Mouse (Mus musculus): ENCODE data around the gene Tenm2.

The Tenm2 gene

DNA sequence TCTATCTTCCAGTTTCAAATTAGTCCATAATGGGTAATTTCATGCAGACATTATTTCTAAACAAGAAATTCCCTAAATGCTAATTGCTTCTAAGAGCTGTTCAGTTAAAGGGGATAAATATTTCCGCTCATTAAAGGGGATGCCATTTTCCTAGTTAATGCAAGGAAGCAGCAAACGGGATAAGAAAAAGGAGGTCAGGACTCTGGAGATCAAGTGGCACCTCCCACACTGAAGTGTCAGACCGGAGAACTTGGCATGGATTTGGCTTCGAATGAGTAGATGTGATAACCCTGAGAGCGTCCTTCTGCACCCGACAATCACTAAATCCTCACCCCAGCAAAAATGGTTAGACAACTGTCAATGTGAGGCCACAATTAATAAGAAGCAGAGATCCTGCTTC lies 781.7 kb downstream of the Tenm2 start:
- no peak for DNase-seq

DNA sequence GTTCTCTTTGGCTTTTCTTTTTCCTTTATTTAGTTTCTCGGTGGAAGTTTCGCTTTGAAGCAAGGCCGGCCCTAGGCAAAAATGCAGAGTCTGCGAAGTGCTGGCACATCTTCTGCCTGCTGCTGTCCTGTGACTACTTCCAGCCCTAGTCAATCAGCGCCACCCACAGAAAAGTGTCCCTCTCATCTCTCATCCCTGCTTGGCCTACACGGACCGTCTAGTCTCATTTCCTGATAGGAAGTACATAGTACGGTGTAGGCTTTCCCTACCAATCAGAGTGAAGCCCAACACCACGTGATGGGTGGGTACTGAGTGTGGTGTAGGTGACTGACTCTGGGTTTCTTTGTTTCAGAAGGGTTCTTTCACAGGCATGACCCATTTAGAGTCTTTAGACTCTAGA lies 783.3 kb downstream of the Tenm2 start:
- DNase-seq = no peak

DNA sequence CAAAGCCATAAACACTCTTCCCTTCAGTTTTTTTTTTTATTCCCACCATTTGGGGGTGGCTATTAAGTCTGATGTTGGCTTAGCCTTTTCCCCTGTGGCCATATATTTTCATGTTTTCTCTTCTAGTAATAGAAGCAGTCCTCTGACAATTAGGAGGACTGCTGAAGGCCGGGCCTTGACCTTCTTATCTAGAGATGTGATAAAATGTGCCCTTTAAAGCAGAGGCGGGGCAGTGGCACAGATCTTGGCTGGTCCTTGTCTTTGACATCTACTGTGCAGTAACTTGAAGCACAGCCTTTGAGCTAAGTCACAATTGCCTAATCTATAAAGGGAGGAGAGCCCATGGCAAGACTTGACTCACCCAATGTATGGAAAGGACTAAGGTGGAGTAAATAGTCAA lies 789.4 kb downstream of the Tenm2 start:
- no peak for DNase-seq

DNA sequence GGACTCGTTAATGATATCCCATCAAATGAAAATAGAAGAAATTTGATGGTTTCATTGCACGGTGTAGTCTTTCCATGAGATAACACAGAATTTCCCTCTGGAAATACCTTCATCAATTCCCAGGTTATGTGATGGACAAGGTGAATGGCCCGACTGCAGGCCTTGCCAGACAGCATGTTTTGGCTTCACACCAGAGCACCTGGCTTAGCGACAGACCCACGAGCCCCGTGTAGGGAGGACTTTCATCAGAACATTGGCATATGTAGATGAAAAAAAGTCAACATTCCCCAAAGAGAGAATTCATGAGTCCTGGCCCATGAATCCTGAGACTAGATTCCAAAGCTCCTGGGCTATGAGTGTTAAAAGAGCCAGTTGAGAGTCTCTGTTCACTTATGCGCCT lies 791.9 kb downstream of the Tenm2 start:
- no peak for DNase-seq

DNA sequence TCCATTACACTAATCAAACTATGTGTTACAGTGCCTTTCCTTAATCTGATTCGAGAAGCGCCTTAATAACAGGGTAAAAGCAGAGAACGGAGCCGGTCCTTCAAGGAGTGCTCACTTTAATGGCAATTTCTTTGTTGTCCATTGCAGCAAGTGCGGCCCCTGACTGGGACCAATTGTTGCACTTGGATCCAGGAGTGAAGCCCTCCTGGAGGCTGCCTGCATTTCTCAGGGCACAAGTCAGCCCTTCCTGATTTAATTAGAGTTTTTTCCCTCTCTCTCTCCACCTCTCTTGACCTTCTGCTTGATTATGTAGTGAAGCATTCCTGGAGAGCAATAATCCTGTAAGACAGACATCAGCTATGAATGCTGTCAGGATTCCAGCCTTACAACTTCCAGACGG lies 794.0 kb downstream of the Tenm2 start:
- no peak for DNase-seq

DNA sequence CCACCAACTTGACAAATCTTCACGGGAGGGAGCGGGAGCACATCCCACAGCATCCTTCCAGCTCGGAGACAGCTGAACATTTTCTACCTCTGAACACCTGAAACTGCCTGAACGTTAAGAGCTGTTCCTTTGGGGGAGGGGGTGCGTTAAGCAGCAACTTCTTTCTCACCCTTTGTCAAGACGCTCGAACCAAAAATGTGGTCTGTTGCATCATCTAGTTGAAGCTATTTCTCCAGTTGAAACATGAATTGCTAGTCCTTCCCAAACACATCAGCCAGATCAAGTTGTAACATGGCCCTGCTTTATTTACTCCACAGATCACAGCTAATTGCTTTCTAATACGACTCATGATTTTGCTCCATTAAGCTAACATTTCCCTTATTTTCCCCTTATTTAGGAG lies 799.5 kb downstream of the Tenm2 start:
- no peak for DNase-seq

DNA sequence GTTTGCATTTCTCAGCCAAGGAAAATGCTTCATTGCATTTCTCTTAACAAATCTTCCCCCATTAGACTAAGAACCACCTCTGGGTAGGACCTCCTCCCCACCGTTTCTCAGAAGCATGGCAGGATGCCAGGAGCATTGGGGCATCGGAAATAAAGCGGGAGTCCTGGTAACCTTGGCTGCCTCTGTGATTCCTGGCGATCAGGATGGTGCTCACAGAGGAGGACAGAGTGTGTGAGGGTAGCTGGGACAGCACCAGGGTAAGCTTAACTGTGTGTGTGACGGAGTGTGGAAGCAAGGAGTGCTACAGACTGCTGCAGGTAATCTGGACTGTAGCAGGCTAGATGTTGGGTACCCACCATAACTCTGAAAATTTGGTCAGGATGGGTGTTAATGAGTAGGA lies 806.8 kb downstream of the Tenm2 start:
- no peak for DNase-seq

DNA sequence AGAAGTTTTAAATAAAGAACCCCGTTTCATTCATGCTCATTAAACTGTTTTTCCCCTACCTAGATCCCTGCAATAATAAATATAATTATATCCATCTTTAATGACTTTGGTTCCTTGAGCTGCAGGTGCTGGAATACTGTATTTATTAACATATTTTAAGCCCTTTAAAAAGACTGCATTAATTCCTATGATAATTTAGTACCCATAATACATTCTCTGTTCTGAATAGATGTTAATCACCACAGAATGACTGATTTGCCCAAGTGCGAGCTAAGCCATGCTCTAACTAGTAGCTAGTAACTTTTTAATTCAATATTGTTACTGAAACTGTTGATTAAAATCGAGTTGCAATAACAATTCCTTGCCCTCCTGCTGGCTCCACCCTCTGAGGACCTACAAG lies 810.8 kb downstream of the Tenm2 start:
- no peak for DNase-seq

DNA sequence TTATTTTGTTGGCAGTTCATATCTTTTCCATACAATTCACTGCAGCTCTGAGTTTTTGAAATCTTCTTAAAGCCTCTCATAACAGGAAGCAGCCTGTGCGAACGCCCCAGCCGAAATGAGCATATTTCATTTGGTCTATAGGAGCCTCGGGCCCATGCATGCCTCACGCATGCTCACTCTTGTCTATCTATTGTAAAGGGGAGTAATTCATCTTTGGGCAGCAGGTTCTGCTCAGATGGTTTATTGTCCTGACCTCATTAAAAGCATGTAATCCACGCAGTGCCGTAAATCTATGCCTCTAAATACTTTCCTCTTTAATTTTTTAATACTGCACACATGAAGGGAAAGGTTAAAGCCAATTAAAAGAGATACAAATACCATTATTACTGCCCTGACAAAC lies 815.7 kb downstream of the Tenm2 start:
- no peak for DNase-seq

DNA sequence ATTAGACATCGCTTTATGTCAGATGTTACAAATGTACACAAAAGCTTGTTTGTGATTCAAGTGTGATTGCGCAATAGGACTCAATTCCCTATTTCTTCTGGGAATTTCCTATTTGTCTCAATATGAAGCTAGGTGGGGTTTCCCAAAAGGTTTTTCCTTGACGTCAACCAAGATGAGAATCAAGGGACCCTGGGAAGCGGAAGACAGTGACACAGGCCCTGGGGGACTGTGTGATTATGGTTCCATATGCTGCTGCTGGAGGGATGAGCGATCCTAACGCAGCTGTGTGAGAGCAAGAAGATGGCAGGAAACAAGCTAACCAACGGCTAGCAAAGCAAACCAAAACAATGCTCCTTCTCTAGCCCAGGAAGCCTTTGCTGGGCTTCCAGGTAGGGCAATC lies 820.5 kb downstream of the Tenm2 start:
- no peak for DNase-seq

DNA sequence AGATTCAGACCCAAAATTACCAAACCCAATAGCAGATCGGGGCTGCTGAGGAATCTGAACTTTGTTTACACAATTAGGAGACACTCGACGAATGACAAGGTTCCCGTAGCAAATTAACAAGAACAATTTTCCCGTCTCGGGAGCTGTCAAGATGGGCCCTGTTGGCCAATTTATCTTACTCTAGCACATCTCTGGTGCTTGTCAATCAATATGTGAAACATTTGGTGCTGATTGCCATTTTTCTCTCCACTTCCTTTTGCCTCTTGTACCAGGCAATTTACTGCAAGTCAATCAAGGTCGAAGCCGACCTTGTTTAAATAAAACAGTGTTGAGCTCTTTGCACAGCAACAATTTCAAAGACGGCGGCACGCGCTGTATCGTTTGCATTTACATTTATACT lies 824.9 kb downstream of the Tenm2 start:
- no peak for DNase-seq

DNA sequence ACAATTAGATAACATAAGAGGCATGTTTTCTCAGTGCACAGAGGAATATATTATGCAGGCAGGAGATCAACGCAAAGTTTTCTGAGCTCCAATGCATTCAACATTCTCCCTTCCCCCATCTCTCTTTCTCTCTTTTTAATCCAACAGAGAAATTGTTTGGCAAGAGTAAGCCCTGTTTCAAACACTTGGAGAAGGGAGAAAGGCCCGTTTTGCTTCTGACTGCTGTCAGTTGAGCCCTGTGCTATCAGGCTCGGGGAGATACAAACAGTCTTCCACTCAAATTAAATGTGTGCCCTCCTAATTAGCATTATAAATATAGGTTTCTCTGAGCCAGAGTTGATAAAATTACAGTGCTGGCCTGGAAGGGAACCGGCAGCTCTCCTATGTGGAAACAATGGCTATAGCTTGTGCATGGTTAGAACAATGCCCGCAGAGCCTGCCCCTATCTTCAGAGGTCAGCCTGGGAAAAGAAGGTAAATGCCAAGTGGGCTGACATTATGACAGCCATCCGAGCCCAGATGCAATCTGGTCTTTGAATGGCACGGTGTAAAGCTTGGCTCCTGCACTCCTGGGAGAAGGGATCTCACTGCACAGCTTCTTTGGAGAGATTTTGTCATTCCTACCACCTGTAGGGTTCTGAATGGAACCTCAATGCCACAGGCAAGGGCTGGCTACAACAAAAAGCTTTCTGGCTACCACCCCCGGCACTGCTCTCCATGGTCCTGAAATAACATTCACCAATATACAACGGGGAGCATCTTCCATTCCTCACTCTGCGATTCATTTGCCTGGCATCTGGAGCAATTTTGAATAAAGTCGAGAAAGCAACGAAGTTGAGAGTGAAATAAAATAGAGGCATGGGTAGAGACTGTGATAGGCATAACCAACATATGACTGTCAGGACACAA lies 839.7 kb downstream of the Tenm2 start:
- no peak for DNase-seq

DNA sequence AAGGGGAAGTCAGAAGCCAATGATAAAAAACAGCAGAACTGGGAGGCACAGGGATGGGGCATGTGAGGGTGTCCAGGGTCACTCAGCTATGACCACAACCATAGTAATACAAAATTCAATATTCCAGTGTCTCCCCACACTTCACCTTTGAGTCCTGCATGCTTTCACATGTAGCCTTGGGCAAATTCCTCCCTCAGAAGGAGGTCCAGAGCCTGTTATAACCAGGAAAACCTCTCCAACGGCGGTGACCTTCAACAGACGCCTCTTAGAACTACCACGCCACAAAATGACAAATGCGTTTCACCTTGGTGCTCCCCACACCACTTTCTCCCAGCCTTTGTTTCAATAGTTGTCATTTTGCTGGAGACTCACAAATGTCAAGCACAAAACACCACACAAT lies 851.1 kb downstream of the Tenm2 start:
- DNase-seq = no peak

DNA sequence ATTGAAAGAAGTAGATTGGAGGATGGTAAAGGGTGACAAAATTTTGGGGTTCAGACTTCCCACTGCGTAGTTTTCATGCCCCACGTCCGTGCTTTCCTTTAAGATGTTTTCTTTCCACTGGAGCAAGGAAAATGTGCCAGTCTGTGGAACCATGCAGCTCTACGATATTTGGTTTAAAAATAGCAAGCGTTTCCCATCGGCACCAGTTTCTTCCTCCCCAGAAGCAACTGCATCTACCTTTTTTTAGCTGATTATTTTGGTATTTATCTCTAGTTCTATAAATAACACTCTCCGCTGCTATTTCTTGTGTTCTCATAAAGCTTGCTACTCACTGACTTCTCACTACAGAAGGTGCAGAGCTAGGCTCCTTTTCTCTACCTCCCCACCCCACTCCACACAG lies 864.0 kb downstream of the Tenm2 start:
- DNase-seq = no peak

DNA sequence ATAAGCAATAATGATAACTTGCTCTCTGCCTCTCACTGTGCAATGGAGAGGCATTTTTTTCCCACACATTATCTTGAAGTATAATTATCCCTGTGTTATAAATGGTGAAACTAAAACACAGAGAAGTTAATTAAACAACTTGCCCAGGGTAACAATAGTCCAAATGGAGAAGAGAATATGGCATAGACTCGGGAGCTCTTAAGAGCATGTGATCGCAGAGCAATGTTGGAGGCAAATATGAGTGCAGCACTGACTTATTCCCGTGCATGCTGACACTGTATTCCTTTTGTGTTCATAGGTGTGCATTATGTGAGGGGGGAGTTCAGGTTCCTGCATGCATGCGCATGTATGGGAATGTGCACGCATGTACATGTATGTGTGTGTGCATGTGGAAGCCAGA lies 870.7 kb downstream of the Tenm2 start:
- DNase-seq = no peak

DNA sequence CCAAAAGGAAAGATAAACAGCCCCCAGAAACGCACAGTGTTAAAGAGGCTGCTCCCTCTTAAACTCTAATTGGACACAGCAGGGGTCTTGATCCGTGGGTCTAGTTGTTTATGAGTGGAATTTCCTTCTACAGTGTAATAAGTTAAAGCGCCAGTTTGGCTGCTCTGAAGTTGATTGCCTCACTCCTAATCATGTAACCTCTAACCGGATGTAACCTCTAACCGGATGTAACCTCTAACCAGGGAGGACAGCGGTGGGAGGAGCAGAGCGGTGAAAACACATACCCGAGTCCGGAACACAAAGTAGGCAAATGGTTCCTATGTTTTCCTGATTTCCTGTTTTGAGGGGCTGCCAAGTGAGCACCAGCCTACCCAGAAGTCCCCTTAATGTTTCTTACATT lies 871.3 kb downstream of the Tenm2 start:
- DNase-seq = no peak

DNA sequence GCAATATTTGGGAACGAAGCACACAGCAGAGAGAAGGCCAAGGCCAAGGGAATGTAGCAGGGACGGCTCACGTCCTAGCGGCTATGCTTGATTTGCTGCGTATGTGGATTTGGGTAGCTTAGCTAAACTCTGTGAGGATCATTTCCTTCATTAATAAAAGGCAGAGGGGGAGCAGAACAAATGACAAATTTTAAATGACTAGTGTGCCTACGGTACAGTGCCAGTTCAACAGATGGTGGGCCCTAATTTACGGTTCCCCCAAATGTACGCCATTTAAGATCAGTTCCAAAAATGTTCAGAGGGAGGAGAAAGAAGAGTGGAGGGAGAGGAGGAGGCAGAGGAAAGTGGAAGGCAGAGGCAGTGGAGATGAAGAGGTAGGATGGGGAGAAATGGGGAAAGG lies 873.2 kb downstream of the Tenm2 start:
- no peak for DNase-seq

DNA sequence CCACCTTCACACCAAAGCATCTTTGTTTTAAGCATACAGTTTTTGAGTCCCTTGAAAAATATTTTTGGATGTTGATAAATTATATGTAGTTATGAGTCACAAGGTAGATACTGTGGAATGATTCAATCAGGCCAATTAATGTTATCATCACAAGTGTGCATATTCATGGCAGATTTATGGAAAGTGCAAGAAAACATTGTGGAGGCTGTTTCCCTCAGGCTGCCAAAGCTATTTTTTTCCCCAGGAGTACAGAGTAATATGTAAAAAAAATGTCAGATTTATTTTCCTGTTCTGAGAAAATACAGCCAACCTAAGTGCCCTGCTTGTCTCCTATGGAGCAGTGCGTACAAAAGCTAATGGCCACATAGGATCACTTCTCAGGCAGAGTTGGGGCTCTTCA lies 882.5 kb downstream of the Tenm2 start:
- DNase-seq = no peak

DNA sequence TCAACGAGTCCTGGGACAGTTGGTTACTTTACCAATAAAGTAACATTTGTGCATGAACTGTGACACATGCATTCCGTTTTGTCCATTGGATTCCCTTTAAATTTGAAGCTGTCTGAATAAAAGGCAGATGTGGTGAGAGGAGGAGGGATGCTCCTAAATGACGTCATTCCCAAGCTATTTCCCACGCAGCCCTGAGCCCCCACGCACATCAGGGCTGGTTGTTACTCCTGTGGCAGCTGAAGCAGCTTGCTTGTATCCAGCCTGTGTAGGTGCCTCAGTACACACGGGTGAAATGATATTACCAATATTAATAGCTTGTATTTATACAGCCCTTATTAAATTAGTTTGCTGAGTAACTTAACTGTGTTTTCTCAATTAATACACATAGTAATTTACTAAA lies 884.0 kb downstream of the Tenm2 start:
- no peak for DNase-seq

DNA sequence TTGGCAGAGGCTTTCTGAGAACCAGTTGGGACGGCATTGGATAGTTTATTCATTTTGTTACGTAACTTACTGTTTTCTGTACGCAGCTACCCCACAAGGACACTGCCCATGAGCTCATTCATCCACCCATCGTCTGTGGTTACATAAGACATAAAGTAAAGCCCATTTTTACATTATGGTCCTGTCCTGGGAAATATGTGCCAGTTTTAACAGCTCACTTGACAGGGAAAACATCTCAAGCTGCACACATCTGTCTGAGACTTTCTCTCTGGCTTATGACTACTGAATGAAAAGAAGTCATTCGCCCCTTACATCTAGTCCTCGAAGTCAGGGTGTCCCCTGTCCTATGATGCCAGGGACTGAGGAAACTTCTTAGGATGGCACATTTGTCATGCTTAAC lies 884.4 kb downstream of the Tenm2 start:
- DNase-seq = no peak

DNA sequence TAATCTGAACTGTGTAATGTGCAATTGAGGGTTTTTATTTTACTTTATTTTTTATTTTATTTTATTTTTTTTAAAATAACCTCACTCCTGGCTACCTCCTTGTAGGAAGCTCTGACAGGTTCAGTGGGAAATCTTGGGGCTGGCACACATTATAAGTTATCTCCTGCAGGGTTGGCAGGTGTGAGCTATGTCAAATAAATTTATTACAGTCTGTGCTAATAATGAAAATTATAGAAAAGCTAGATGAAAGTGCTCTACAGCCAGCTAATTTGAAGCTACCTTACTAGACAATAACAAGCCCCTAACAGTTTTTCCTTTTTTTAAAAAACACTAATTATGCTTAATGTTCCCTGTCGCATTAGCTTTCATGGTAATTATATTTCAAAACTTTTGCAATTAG lies 885.5 kb downstream of the Tenm2 start:
- DNase-seq = no peak

DNA sequence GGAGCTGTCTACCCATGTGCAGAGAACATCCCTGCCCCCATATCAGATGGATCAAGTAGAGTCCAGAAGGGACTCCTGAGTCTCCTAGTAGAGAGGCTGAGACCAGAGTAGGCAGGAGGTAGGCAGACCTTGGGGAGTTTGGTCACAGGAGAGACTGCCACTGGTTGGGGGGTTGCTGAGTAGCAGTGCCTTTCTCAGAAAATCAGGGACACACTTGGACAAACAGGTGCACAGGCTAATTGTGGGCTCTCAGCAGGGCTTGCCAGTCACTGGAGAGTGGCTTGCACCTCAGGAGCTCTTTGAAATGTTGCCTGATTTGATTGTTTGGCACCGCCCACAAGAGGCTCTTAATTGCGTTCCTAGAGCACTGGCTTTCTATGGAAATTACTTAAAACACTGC lies 885.9 kb downstream of the Tenm2 start:
- no peak for DNase-seq

DNA sequence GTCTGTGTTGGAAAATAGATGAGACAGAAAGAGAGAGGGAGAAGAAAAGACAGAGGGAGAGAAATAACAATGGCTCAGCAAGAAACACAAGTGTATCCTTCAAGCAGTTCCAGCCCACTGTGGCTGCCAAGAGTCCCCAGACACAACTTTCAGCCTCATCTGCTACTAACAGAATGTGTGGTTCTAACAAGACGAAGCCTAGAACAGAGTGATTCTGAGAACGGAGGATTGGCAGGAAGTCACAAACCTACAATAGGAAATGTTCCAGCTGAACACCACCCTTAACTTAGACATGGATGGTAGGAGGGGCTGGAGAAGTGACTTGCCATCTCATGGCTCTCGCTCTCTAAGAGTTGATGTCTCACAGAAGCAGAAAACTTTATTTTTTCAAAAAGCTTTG lies 894.0 kb downstream of the Tenm2 start:
- DNase-seq = no peak

DNA sequence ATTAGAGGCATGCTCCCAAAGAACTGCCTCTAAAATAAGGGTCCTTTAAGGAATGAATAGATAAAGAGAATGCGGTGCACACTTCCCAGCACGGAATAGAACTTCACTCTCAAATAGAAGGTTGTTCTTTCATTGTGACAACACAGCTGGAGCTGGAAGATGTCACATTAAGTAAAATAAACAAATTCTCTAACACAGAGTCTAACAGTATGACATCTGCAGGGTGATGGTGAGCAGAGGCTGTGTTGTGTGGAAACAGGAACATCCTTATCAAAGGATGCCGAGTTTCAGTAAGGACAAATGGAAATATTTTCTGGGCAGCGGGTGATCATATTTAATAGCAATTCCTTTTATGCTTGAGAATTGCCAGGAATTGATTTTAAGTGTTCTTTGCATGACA lies 897.3 kb downstream of the Tenm2 start:
- no peak for DNase-seq

DNA sequence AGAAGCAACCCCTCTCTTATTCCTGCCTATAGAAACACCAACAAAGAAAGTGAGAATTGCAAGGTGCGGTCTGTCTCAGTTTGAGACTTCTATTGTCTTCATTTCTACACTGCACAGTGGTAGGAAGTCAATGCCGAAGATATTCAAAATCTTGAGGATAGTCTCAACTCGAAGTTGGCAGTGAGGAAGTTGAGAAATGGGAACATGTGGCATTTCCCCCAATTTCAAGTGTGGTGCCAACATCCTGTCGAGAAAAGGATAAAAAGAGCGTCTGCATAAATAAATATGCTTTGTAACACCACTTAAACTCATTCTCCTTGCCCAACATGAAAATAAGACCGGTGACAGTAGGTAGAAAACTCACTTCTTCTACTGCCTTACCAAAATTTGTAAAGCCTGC lies 898.7 kb downstream of the Tenm2 start:
- DNase-seq = no peak
